Mouse (Mus musculus): ENCODE measurements around the gene Phf21a.

GRCm38 (mm10) chr2:92089782-92090181 lies 3.1 kb upstream of the Phf21a start:
- TF ChIP-seq CTCF (IDR thresholded peaks at IDR 0.05; ENCODE audit: insufficient read depth, low read depth, low read length) (no peak), POLR2A (IDR thresholded peaks at IDR 0.05; ENCODE audit: insufficient read depth, low read depth, low read length) (no peak)
